Mouse (Mus musculus) left cerebral cortex, adult 2 months (tissue): Measurements from ENCODE around the gene Ust. TPM values are rescaled to one million over a fixed set of nuclear protein-coding genes. Genes with fewer than 3 reads are reported as not detected.

Experiments used
- DNase-seq, 2 experiments: peaks; one replicate each; pipeline ENCODE4 v3.0.0; 2021 to 2022; ENCODE audit warnings: low spot score in 2 of 2, mixed read lengths in 1 of 2; ENCODE audit errors: extremely low spot score in 1 of 2
- H3K27ac ChIP-seq: fragments of 200-600 bp; 2 replicates; pipeline ENCODE4 v1.8.1; 2022
- H3K4me3 ChIP-seq: fragments of 200-600 bp; 2 replicates; pipeline ENCODE4 v1.8.1; 2022
- CTCF ChIP-seq: fragments of 200-600 bp; IDR thresholded peaks from 2 replicates; pipeline ENCODE4 v1.8.1; 2022; ENCODE audit warnings: antibody characterized with exemption, mild to moderate bottlenecking, moderate library complexity
- intact Hi-C: fragments of 180-260 bp; cut with DNase I; formaldehyde crosslinking; loops from one replicate; pipeline ENCODE4 v1.15.1; 2025
- total RNA-seq, 2 experiments: library from RNA; stranded (reverse); gene quantifications; 2 replicates each; pipeline ENCODE4 v1.2.3; 2021

Ust gene
- total RNA-seq, 2 experiments from 2014 or later: 16.9 to 22.6 TPM

DNA sequence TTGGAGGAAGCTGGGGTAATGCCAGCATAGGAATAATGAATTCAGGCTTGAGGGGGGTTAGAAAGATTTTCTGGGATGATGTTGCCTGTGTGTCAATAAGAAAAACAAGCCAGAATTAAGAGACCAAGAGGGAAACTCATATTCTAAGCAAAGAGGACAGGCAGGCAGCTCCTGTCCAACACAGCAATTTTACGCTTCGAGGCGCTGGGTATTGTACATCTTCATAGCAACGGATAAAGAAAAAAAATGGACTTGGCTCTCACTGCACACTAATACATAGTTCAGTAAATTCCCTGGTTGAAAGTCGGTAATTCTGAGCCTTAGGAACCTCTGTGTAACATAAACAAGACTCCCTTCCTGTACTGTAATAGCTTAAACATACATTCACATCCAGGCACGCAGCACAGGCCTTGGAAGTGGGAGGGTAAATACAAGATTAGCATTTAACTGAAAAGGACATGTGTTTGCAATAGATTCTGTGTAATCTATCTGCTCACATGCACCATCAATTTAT, 99.1 kb downstream of the Ust start:
- no peak for TF ChIP-seq CTCF
- intact Hi-C loops: loop anchor here (10.0 kb wide), 1 partner anchor 255 kb away; no protein-coding TSS in a partner anchor
- no peak overlapping the region for H3K27ac ChIP-seq
- H3K4me3 ChIP-seq: no peak overlapping the region
- no peak for DNase-seq

DNA sequence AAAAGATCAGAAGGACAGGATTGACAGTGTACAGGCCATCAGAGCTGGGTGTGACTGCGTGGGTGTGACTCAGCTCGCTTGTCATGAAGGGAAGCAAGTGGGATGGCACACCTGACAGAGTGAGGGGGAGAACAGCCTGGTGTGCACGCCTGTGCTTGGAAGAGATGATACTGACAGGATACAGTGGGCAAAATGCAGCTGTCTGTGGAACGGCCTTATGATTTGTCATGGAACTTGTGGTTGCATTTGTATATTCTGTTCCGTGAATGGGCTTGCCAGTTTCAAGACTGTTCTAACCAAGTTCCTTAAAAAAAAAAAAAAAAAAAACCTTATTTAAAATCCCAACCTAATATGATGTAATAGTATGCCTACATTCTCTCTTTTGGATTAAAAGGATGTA, 103.2 kb downstream of the Ust start:
- no peak for DNase-seq
- no peak overlapping the region for H3K27ac ChIP-seq
- TF ChIP-seq CTCF: no peak
- intact Hi-C loops: no loop called here
- H3K4me3 ChIP-seq: no peak overlapping the region

DNA sequence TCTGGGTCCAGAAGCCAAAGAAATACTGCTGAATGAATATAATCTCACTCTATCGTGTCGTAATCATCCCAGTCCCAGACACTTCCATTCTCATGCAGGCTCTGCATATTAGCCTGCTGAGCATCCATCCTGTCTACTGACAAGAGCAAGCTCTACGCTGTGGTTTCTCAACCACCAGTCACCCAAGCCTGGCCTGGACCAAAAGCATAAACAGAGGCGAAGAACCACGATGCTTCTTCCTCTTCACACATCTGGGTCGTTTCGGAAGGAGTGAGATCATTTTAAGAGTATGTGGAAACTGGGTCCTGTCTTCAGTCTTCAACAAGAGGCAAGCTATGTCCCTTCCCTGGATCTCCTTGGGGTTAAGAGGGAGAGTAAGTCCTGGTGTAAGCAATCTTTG, 103.6 kb downstream of the Ust start:
- no peak for TF ChIP-seq CTCF
- DNase-seq: no peak
- no peak overlapping the region for H3K27ac ChIP-seq
- no peak overlapping the region for H3K4me3 ChIP-seq
- intact Hi-C loops: no loop called here

DNA sequence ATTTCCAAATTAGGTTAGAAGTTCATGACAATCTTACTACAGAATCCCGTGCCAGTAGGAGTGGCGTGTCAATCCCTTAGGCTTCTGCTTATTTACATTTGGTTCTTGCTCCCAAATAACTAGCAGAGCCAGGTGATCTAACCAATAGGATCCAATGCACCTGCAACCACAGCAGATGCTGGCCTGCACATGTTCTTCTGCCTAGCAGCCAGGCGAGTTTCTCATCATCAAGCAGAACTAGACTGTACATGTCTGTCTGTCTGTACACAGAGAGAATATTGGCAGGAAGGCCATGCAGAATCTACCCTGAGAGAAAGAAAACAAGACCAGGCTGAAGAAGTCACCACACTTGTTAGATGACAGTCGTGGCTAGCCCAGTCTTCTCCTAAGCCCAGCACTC, 113.5 kb downstream of the Ust start:
- intact Hi-C loops: no loop called here
- no peak for DNase-seq

DNA sequence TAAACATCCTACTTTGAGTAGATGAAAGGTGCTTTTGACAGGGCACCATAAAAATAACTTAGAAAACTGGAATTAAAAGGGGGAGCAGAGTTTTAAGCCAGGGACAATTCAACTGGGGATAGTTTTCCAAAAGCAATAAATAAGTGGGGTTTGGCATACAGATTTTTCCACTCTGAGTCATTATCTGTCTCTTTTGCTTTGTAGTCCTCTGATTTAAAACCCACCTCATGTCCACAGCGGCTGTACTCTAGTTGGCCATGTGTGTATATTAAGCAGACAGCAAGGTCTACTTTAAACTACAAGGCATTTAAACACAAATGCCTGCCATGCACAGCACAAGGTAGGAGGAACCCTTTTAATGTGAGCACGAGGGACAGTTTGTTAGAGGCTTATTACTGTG, 126.4 kb downstream of the Ust start:
- DNase-seq: no peak
- intact Hi-C loops: no loop called here
- H3K27ac ChIP-seq: no peak overlapping the region
- no peak overlapping the region for H3K4me3 ChIP-seq
- TF ChIP-seq CTCF: no peak

More for the DNA sequence above, 113.5 kb downstream of the Ust start:
- TF ChIP-seq CTCF: no peak
- Histone ChIP-seq H3K4me3 (no peak overlapping the region), H3K27ac (no peak overlapping the region)

DNA sequence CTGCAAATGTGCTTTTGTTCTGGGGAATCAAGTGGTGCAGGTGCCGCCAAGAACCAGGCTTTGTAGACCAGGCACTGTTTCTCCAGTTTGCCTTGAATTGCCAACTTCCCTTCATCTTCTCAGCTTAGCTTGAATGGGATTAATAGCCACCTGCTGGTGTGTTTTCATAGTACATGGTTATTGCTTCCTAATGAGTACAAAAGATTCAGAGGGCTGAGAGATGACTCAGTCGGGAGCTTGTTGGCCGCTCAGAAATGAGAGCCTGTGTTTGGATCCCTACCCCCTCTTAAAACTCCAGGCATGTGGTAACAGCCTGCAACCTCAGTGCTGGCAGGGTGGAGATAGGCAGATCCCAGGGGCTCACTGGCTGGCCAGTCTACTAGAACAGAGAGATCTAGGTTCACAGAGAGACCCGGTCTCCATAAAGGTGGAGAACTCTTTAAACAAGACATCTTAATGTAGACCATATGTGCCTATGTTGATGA, 127.3 kb downstream of the Ust start:
- no peak overlapping the region for H3K4me3 ChIP-seq
- peak; percentile 29 for TF ChIP-seq CTCF
- intact Hi-C loops: no loop called here
- no peak overlapping the region for H3K27ac ChIP-seq
- DNase-seq: no peak

DNA sequence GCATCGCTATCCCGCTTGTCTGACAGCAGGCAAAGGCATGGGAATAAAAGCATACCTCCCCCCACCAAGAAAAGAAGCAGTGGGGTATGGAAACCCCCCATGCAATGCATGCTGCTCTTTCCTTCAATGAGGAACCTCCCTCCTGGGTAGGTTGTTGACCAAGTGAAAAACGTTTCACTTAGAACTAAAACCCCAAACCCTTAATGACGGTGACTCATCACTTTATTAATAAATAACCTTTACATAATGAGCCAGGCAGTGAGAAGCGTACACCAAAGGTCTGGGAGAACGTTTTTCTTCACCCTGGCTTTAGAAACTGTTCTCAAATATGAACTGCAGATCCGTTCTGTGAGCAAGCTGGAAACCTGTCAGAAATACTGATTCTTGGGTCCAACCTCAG, 130.4 kb downstream of the Ust start:
- no peak for TF ChIP-seq CTCF
- no peak overlapping the region for H3K4me3 ChIP-seq
- intact Hi-C loops: no loop called here

DNA sequence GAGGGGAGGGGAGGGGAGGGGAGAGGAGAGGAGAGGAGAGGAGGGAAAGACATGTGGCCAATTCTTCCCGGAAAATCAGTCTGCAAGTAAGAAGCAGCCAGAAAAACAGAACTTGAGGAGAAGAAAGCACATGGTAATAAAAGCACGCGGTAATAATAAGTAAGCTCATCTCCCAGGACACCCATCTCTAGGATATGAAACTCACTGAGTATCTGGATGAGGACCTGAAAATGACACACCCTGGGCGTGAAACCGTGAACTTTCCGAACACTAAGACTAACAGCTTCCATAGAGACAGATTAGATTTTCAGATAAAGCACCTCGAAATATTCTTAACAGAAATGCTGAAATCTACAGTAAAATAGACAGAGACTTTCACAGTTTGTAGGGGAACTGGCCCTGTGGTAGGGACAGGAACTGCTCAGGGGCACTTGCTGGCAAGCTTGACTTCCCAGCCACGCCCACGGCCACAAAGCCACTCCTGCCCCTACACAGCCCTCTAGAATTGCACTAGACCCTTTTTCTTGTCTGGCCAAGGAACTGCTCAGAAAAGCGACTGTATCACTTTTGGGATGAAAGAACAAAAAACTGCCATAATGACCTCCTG, 148.6 kb downstream of the Ust start:
- intact Hi-C loops: no loop called here
- TF ChIP-seq CTCF: no peak; the same call in 1 of the 2 replicates
- H3K4me3 ChIP-seq: no peak overlapping the region
- no peak overlapping the region for H3K27ac ChIP-seq
- no peak for DNase-seq

More for the DNA sequence above, 130.4 kb downstream of the Ust start:
- no peak overlapping the region for H3K27ac ChIP-seq
- DNase-seq: no peak

DNA sequence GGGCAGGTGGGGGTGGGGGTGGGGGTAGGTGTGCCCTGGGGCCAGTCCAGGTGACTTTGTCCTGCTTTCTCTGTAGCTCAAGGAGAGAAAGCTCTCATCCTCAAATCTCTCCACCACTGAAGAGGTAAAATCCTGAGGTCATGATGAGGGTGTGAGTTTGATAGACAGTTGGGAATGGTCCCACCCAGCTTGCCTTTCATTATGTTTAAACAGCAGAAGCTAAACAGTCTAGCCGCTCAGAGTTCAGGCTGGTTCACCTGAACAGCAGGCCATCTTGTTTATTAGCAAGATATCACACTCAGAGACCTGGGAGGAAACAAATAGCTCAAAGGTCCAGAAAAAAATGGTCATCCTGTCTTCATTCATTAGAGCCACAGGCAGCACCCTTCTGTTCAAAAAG, 152.8 kb downstream of the Ust start:
- H3K4me3 ChIP-seq: no peak overlapping the region
- TF ChIP-seq CTCF: no peak
- no peak for DNase-seq
- H3K27ac ChIP-seq: no peak overlapping the region
- intact Hi-C loops: no loop called here

DNA sequence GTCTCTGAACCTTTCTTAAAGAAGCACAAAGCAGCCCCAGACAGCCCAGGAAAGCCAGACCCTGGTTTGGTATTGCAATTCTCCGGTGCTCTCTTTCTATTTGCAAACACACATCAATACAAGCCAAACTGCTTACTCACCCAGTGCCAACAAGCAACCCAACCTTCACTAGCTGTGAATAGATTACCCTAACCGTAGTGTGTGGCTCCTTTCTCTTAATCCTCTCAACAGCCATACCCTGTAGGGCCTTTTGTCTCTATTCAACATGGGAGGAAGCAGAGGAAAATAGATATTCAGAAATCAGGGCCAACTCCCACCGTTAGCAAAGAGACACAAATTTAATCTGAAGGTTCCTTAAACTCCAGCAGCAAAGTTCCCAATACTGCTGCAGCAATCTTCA, 154.4 kb downstream of the Ust start:
- no peak overlapping the region for H3K27ac ChIP-seq
- no peak overlapping the region for H3K4me3 ChIP-seq
- no peak for TF ChIP-seq CTCF
- intact Hi-C loops: no loop called here
- no peak for DNase-seq

DNA sequence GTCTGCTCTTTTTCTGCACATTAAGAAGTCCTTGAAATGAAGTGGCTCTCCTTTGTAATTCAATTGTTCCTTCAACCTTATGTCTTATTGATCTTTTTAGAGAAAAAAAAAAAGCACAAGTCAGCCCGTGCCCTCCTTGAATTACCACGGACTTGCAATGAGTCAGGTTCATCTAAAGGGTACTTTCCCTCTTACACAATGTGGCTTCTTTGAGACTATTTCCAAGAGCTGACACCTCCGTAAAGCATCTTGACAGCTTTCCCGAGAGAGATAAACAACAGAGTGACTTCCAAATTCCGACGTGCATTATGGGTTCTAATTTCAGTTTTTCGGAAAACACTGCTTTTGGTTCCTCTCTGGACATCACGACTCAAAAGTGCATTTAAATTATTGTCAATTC, 155.3 kb downstream of the Ust start:
- no peak for DNase-seq
- intact Hi-C loops: no loop called here
- no peak for TF ChIP-seq CTCF
- Histone ChIP-seq H3K4me3 (no peak overlapping the region), H3K27ac (no peak overlapping the region)

DNA sequence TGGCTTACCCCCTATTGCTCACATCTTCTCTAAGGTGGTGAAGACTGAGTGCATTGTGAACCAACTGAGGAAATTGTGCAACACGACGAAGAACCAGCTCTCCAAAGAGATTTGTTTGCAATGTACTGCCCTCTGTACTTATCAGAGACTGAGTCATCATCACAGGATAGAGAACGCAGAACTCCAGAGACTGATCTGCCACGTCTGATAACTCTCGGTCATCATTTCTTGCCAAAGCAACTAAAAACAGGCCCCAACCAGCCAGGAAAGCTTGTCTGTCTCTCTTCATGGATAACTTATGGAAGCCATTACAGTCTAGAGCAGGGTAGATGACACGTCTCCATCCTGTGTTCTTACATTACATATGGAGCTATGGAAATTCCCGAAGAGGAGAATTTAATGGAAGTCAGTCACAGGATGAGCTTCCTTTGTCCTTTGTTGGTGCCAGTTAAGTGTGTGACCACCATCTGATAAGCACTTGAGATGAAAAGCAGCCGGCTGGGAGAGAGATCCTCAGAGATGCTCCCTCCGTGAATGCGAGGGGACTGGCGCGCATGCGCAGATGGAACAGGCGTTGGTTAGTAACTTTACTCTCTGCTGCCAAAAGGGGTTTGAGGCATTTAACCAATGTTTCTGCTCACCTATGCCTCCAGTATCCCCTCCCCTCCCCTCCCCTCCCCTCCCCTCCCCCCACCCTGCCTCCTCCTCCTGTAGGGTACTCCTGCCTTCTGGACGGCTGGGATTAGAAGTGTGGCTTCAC, 160.2 kb downstream of the Ust start:
- intact Hi-C loops: no loop called here
- H3K27ac ChIP-seq: no peak overlapping the region

More for the DNA sequence above, 160.2 kb downstream of the Ust start:
- no peak overlapping the region for H3K4me3 ChIP-seq
- TF ChIP-seq CTCF: no peak
- no peak for DNase-seq
